Mouse (Mus musculus) lung, adult 2 months (tissue): ENCODE data around the gene Gm42906.

Experiments used
- CTCF ChIP-seq: fragments of 200-500 bp; IDR thresholded peaks from 2 replicates; pipeline ENCODE4 v1.5.1; 2011; ENCODE audit warnings: mild to moderate bottlenecking, low read length, control low read depth; ENCODE audit not compliant: insufficient read depth
- POLR2A ChIP-seq: fragments of 200-500 bp; IDR thresholded peaks from 2 replicates; pipeline ENCODE4 v1.6.1; 2011; ENCODE audit warnings: low read depth, mild to moderate bottlenecking, control low read depth, low read length, borderline replicate concordance; ENCODE audit errors: extremely low read depth

GRCm38 (mm10) chr5:151052331-151052730 is 375.6 kb downstream of the Gm42906 start:
- TF ChIP-seq CTCF (no peak), POLR2A (no peak)
